Mouse (Mus musculus) B cell, adult 2 months (primary cell): ENCODE results near the gene Ninj2.

Experiments
- DNase-seq, 2 experiments: peaks; one replicate each; pipeline ENCODE4 v3.0.0; 2022

Ninj2 gene

GRCm38 (mm10) chr6:120201956-120202355 lies 108.8 kb downstream of the Ninj2 start:
- no peak for DNase-seq

GRCm38 (mm10) chr6:120202406-120202805 lies 109.3 kb downstream of the Ninj2 start:
- DNase-seq, result no peak

DNA sequence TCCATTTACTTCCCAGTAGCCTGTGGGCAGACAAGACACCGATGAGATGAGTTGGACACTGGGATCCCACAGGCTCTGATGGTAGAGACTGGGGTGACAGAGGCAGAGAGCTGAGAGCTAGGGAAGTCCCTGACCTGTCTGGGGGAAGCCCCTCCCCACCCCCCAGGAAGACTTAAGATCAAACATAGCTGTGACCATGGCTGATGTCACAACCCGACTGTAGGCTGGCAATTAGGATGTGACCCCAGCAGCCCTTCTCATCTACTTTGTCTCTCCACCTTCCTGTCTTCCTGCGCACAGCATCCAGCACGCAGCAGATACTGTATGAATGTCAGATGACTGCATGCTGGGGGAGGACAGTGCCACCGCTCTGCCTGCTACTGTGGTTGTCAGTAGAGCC lies 113.4 kb downstream of the Ninj2 start:
- DNase-seq, result peak; percentile 30 to 33

DNA sequence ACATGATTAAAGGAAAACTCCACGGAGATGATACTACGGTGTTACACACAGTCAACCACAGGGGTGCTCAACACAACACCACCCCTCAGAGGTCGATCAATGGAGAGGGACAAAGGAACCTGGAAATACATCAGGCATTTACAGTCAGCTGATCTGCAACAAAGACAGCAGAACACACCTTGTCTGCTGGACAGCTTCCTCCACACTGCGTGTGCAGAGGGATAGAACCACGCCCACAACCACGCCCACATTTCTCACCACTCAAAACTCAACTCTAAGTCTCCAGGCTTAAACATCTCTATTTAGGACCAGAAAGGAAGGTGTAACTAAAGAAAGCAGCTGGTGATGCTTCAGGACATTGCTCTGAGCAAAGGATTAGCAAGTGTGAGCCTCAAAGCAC lies 118.4 kb downstream of the Ninj2 start:
- no peak for DNase-seq

GRCm38 (mm10) chr6:120216702-120217101 lies 123.6 kb downstream of the Ninj2 start:
- no peak for DNase-seq

GRCm38 (mm10) chr6:120219281-120219680 lies 126.1 kb downstream of the Ninj2 start:
- DNase-seq, result no peak

- DNase-seq, result peak; percentile 15 to 20
These were observed 129.5 kb downstream of the Ninj2 start for GRCm38 (mm10) chr6:120222669-120223068.

- DNase-seq, result no peak
These were observed 132.2 kb downstream of the Ninj2 start for GRCm38 (mm10) chr6:120225355-120225754.

GRCm38 (mm10) chr6:120227068-120227467 lies 133.9 kb downstream of the Ninj2 start:
- DNase-seq, result no peak

DNA sequence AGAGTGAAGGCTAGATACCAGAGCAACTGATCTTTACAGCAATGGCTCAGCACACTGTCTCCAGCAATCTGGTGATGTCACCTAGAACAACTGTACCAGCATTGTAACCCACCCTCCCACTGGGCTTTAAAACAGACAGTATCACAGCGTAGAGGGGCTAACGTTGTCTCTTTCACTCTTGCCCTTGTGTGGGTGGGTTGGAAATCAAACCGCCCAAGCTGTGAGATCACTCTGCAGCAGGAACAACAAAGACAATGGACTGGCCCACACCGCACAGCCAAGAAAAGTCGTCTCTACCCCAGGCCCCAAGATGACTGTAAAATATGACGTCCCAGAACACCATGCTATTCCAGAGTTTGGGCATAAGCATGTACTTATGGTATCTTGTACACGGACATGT lies 136.7 kb downstream of the Ninj2 start:
- DNase-seq, result no peak

GRCm38 (mm10) chr6:120230441-120230840 lies 137.3 kb downstream of the Ninj2 start:
- no peak for DNase-seq

DNA sequence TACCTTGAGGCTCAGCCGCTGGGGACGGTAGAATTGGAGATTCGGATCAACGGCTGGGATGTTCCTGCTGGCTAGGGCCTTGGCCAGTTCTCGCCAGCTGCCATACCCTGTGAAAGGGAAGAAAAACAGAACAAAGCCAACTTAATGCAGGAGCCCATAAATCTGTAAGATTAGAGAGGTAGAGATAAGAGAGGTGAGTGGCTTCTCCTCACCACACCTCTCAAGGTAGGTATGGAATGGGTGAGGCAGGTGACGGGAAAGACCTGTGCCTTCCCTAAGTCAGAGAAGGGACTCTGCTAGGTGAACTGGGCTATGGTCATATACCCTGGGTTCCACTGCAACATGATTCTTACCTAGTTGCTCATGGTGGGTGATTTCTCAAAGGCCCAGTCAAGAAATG lies 139.7 kb downstream of the Ninj2 start:
- no peak for DNase-seq

GRCm38 (mm10) chr6:120235874-120236273 lies 142.7 kb downstream of the Ninj2 start:
- DNase-seq, result no peak

DNA sequence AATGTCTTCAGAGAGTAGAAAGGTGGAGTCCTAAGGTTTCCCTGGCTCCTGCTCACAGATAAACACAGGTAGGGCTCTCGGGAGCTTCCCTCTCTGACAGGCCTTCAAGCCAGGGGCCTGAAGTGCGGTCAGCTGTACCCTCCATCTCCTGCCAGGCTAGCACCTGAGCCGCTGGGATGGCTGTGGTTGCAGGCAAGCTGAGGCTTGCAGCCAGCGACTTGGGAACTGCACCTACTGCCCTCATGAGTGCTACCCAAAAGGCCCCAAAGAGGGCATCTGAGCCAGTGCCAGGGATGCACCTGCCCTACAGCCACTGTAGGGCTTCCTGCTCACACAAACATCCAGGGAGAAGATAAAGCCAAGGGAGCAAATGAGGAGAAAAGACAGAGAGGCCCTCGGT lies 147.3 kb downstream of the Ninj2 start:
- DNase-seq, result no peak

- DNase-seq, result no peak
These were observed 148.3 kb downstream of the Ninj2 start for GRCm38 (mm10) chr6:120241453-120241852.

- no peak for DNase-seq
These were observed 149.4 kb downstream of the Ninj2 start for GRCm38 (mm10) chr6:120242530-120242929.

DNA sequence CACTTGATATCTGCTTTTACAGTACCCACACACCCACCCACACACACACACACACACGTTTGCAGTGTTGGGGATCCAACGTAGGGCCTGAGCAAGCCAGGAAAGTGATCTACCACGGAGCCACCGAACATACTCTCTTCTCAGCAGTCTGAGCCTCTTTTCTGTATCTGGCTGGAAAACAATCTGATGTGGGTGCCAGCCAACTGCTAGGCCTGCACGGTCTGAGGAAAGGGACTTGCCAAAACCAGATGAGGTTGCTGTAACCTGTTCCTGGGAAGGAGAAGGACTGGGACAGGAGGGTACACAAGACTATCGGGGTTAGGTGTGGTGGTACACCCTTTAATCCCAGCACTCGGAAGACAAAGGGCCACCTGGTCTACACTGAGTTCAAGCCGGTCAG lies 150.1 kb downstream of the Ninj2 start:
- DNase-seq, result no peak

- DNase-seq, result no peak
These were observed 153.5 kb downstream of the Ninj2 start for GRCm38 (mm10) chr6:120246676-120247075.

- no peak for DNase-seq
These were observed 156.7 kb downstream of the Ninj2 start for GRCm38 (mm10) chr6:120249831-120250230.
